Mouse (Mus musculus): ENCODE data around the gene Rrp12.

DNA sequence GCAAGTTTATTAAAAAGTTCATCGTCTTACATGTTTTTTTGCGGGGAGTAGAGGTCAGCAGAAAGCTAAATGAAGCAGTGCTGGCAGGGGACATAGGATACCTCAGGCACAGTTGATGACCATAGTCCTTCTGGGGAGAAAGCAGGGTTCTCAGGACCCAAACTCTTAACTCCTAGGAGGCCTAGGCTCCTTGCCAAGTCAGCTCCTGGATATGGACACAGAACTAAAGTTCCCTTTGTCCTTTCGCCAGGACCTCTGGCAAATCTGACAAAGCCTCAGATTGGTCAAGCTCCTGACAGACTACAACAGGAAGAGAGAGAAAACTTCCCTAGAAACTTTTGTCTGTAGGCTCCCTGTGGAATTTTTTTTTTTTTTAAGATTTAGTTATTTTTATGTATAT is 12.8 kb upstream of the Rrp12 start:
- no peak for TF ChIP-seq CTCF (IDR thresholded peaks at IDR 0.05; ENCODE audit: extremely low read depth, insufficient read depth, insufficient read length, insufficient replicate concordance)
- no peak for TF ChIP-seq POLR2A (IDR thresholded peaks at IDR 0.05; ENCODE audit: low read depth, low read length)
